Mouse (Mus musculus): ENCODE results near the gene Uqcr11. TPM values are rescaled to one million over a fixed set of nuclear protein-coding genes. Genes with fewer than 3 reads are reported as not detected.
A peak's percentile ranks its signal among the peaks of the same experiment; 100 is the strongest.

The Uqcr11 gene
- polyA plus RNA-seq, 1 experiment from 2014 or later = 899 TPM

DNA sequence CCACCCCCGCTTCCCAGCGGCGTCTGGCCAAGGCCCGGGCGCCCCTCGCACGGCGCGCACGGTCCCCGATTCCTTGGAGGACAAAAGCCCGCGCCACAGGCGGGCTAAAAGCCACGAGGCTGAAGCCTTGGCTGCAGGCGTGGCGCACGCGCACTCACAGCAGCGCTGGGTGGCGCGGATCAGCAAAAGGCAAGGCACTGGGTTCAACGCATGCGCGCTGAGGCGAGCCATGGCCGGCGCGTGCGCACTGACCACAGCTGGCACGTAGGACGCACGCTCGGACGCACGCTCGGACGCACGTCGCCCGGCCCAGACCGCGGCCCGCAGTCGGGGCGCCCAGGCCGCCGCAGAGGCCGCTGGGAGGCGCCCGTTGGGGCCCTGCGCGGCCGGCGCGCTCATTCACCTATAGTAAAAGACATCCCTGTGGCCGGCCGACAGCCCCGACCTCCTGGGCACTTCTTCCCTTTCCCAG, 7.9 kb downstream of the Uqcr11 start:
- WGBS = under 1% methylated on average over 55 of the region's 59 CpGs

GRCm38 (mm10) chr10:80398174-80398535, 8.5 kb downstream of the Uqcr11 start:
- H3K4me2 ChIP-seq (replicated peaks; ENCODE audit: low read depth) = peak overlapping the region; percentile 82
- 0% methylated on average over 1 of the region's 1 CpGs for WGBS
- H3K4me3 ChIP-seq (ENCODE audit: low read depth, low read length) = peak overlapping the region; percentile 78
- peak overlapping the region; percentile 68 for H3K9ac ChIP-seq (ENCODE audit: low read length)
- peak overlapping the region; percentile 99 for H3K27ac ChIP-seq (replicated peaks)
- H3K27me3 ChIP-seq (ENCODE audit: control insufficient read depth, insufficient read depth, low read length) = no peaks in the 10 kb centered on the region
- ATAC-seq (ENCODE audit: low FRiP score, low TSS enrichment) (no peak), DNase-seq (ENCODE audit: low spot score) (no peak)
- TF ChIP-seq EP300 (optimal IDR thresholded peaks at IDR 0.05) = no peak
- no peak for TF ChIP-seq CTCF (IDR thresholded peaks at IDR 0.05; ENCODE audit: low read depth)
- H3K36me3 ChIP-seq (ENCODE audit: control insufficient read depth, insufficient read depth, low read length) = peaks cover 23% of the 10 kb centered on the region
- no peaks in the 10 kb centered on the region for H3K9me3 ChIP-seq (ENCODE audit: control insufficient read depth, low read length)
- H3K4me1 ChIP-seq (replicated peaks; ENCODE audit: control insufficient read depth, insufficient read depth) = peaks cover 3% of the 10 kb centered on the region

More for the DNA sequence above, 7.9 kb downstream of the Uqcr11 start:
- Histone ChIP-seq H3K4me1 (replicated peaks; ENCODE audit: control insufficient read depth, insufficient read depth) (peaks cover 3% of the 10 kb centered on the region), H3K4me2 (replicated peaks; ENCODE audit: low read depth) (peak overlapping the region; percentile 82), H3K9me3 (ENCODE audit: control insufficient read depth, low read length) (no peaks in the 10 kb centered on the region), H3K27ac (replicated peaks) (peak overlapping the region; percentile 99), H3K36me3 (ENCODE audit: control insufficient read depth, insufficient read depth, low read length) (peaks cover 22% of the 10 kb centered on the region), H3K4me3 (ENCODE audit: low read depth, low read length) (peak overlapping the region; percentile 78), H3K27me3 (ENCODE audit: control insufficient read depth, insufficient read depth, low read length) (no peaks in the 10 kb centered on the region), H3K9ac (ENCODE audit: low read length) (peak overlapping the region; percentile 93)
- peak; percentile 99 for DNase-seq (ENCODE audit: low spot score)
- TF ChIP-seq CTCF (IDR thresholded peaks at IDR 0.05; ENCODE audit: low read depth) (peak; percentile 22), EP300 (optimal IDR thresholded peaks at IDR 0.05) (no peak)
- ATAC-seq (ENCODE audit: low FRiP score, low TSS enrichment) = peak; percentile 88

DNA sequence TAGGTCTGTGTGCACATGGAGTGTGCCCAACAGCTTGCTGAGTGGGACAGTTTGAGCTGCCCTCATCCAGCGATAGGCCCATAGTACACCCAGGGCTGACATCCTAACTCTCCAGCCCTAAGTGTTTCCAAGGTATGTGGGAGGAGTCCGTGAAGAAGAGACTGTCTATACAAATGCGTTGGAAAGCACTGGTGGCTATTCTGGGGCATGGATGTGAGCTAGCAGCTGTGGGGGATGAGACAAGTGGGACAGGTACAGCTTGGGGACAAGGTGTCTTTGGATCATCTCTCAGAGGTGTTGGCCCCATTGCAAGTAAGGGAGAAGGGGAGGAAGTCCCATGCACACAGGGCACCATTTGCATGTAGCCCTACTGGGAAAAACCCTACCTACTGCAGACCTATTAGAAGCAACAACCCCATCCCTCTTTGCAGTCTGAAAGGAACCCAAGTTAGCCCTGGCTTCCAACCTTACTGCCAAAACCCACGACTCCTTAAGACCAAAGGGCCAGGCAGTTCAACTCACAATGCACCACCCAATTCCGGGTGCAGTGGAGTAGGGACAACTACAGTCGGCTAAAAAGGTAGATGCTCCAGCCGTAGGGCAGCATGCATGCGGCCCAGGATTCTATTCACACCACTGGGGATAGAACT, 9.0 kb downstream of the Uqcr11 start:
- TF ChIP-seq CTCF (IDR thresholded peaks at IDR 0.05; ENCODE audit: low read depth) (no peak), EP300 (optimal IDR thresholded peaks at IDR 0.05) (no peak)
- no peak for DNase-seq (ENCODE audit: low spot score)
- WGBS = 21% methylated on average over 8 of the region's 8 CpGs
- no peaks in the 10 kb centered on the region for H3K9me3 ChIP-seq (ENCODE audit: control insufficient read depth, low read length)
- peaks cover 26% of the 10 kb centered on the region for H3K36me3 ChIP-seq (ENCODE audit: control insufficient read depth, insufficient read depth, low read length)
- no peaks in the 10 kb centered on the region for H3K27me3 ChIP-seq (ENCODE audit: control insufficient read depth, insufficient read depth, low read length)
- peak overlapping the region; percentile 23; the same call in 1 of the 2 replicates for H3K9ac ChIP-seq (ENCODE audit: low read length)
- H3K27ac ChIP-seq (replicated peaks) = peak overlapping the region; percentile 99
- no peak for ATAC-seq (ENCODE audit: low FRiP score, low TSS enrichment)
- peaks cover 3% of the 10 kb centered on the region for H3K4me1 ChIP-seq (replicated peaks; ENCODE audit: control insufficient read depth, insufficient read depth)
- peak overlapping the region; percentile 78 for H3K4me3 ChIP-seq (ENCODE audit: low read depth, low read length)
- H3K4me2 ChIP-seq (replicated peaks; ENCODE audit: low read depth) = peak overlapping the region; percentile 82

DNA sequence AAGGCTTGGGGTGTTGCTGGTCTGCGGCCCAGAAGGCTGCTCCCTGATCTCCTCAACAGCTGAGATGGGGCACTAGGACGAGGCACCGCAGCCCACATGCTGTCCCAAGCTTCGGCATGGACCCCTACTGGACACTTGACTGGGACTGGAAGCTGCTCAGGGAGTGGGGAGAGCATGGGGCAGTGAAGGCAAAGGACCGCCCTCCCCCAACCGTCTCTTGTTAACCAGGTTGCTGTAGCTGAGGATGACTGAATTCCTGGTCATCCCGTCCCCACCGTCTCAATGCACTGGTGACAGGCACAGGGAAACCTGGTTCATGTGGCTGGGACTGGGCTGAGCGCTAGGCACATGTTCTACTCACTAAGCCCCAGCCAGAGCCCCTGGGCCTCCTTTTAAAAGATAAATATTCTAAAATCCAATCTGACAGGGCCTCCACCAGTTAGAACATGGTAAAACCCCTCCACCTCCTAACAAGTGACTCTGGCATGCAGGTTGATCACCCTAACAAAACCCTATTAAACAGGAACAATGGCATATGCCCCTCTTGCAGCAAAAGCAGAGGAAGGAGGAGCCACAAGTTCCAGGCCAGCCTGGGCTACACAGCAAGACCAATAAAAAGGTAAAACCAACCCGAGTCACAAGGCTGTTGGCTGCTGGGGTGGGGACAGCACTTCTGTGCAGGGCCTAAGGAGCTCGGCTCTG, 9.7 kb downstream of the Uqcr11 start:
- Histone ChIP-seq H3K27me3 (ENCODE audit: control insufficient read depth, insufficient read depth, low read length) (no peaks in the 10 kb centered on the region), H3K4me3 (ENCODE audit: low read depth, low read length) (0 out of 2 replicates have a peak overlapping the region, but pooled peaks have one; percentile 78), H3K9me3 (ENCODE audit: control insufficient read depth, low read length) (no peaks in the 10 kb centered on the region), H3K9ac (ENCODE audit: low read length) (no peak overlapping the region), H3K4me1 (replicated peaks; ENCODE audit: control insufficient read depth, insufficient read depth) (peaks cover 3% of the 10 kb centered on the region), H3K27ac (replicated peaks) (peak overlapping the region; percentile 99), H3K36me3 (ENCODE audit: control insufficient read depth, insufficient read depth, low read length) (peaks cover 27% of the 10 kb centered on the region), H3K4me2 (replicated peaks; ENCODE audit: low read depth) (no peak overlapping the region)
- DNase-seq (ENCODE audit: low spot score) = no peak
- WGBS = 76% methylated on average over 11 of the region's 11 CpGs
- no peak for ATAC-seq (ENCODE audit: low FRiP score, low TSS enrichment)
- no peak for TF ChIP-seq CTCF (IDR thresholded peaks at IDR 0.05; ENCODE audit: low read depth)

DNA sequence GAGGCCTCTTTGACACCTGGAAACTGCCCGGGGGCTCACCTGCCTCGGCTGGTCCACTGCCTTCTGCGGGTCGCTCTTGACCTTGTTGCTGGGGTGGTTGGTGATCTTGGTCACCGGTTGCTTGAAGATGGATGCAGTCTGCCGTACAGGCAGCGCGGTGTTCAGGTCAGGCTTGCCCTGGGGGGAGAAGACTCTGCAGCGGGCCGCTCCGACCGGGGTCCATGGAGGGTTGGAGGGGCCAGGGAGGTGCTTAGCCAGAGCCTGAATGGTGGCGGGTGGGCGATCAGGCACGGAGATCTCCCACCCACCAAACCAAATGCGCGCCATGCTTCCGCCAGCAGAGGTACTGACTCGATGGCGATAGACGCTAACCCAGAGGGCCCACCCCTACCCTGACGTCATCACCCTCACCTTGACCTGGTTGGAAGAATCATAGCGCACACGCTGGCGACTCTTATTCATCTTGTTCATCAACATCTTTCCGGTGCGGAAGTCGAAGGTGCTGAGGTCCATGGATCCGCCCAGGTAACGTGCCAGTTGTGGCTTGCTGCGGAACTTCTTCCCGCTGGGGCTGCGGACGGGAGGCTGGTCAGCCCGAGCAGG, 11.5 kb downstream of the Uqcr11 start:
- DNase-seq (ENCODE audit: low spot score) = no peak
- no peak for ATAC-seq (ENCODE audit: low FRiP score, low TSS enrichment)
- H3K4me1 ChIP-seq (replicated peaks; ENCODE audit: control insufficient read depth, insufficient read depth) = peaks cover under 1% of the 10 kb centered on the region
- H3K4me3 ChIP-seq (ENCODE audit: low read depth, low read length) = no peak overlapping the region
- H3K27me3 ChIP-seq (ENCODE audit: control insufficient read depth, insufficient read depth, low read length) = no peaks in the 10 kb centered on the region
- peaks cover 24% of the 10 kb centered on the region for H3K36me3 ChIP-seq (ENCODE audit: control insufficient read depth, insufficient read depth, low read length)
- no peaks in the 10 kb centered on the region for H3K9me3 ChIP-seq (ENCODE audit: control insufficient read depth, low read length)
- H3K9ac ChIP-seq (ENCODE audit: low read length) = no peak overlapping the region
- H3K4me2 ChIP-seq (replicated peaks; ENCODE audit: low read depth) = no peak overlapping the region
- 95% methylated on average over 35 of the region's 35 CpGs for WGBS
- TF ChIP-seq EP300 (optimal IDR thresholded peaks at IDR 0.05) (no peak), CTCF (IDR thresholded peaks at IDR 0.05; ENCODE audit: low read depth) (no peak)
- H3K27ac ChIP-seq (replicated peaks) = no peak overlapping the region
